Mouse (Mus musculus) large intestine, adult 2 months (tissue): ENCODE data around the gene Gipc3. TPM values are rescaled to one million over a fixed set of nuclear protein-coding genes. Genes with fewer than 3 reads are reported as not detected.

Experiments
- DNase-seq: peaks from one replicate; pipeline ENCODE4 v3.0.0-alpha.2; 2012; ENCODE audit warnings: low read depth, low spot score
- WGBS: fragments of 180-500 bp; shearing (Covaris S2); methylation state at CpG from one replicate; pipeline ENCODE4 v1.1.7; 2018; 5-methylcytosine and 5-hydroxymethylcytosine counted together
- polyA plus RNA-seq: library from polyadenylated mRNA; depleted of rRNA; stranded (reverse); fragments of >200 nt; gene quantifications from 2 replicates; pipeline ENCODE4 v1.2.3, GENCODE M21; 2012

Gene Gipc3
- polyA plus RNA-seq, 1 experiment = 0.95 TPM

DNA sequence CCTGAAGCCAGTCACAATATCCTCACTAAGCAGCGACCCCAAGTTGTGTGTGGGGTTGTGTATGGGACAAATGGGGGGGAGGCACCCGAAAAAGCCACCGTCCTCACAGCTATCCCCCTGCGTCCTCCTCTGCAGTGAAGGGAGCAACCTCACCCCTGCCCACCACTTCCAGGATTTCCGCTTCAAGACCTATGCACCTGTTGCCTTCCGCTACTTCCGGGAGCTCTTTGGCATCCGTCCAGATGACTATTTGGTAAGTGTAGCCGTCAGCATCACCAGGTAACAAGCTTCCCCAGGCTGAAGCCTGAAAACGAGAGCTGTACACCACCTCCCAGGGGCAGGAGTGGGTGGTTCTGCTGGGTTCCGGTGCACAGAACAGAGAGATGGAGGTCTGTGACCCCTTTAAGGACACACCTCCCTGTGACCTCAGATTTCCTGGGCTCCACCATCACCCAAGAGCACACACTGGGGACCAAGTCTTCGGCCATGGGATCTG, 36.8 kb downstream of the Gipc3 start:
- WGBS = 81% methylated on average over 12 of the region's 12 CpGs
- no peak for DNase-seq

DNA sequence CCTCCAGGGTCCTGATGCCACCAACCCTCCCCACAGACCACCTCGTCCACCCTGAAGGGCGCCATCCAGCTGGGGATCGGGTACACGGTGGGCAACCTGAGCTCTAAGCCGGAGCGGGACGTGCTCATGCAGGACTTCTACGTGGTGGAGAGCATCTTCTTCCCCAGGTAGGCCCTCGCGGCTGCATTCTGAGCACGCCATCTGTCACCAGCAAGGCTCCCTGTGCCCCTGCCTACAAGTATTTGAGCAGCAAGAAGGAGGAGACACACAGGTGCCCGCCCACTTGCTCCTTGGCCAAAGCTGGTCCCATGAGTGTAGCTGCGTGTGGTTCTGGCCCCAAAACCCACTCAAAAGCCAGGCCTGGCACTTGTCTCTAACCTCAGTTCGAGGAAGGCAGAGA, 37.4 kb downstream of the Gipc3 start:
- no peak for DNase-seq
- 95% methylated on average over 14 of the region's 14 CpGs for WGBS

- 26% methylated on average over 8 of the region's 9 CpGs for WGBS
- DNase-seq = no peak
These were observed 38.3 kb downstream of the Gipc3 start for GRCm38 (mm10) chr10:81304597-81305238.

DNA sequence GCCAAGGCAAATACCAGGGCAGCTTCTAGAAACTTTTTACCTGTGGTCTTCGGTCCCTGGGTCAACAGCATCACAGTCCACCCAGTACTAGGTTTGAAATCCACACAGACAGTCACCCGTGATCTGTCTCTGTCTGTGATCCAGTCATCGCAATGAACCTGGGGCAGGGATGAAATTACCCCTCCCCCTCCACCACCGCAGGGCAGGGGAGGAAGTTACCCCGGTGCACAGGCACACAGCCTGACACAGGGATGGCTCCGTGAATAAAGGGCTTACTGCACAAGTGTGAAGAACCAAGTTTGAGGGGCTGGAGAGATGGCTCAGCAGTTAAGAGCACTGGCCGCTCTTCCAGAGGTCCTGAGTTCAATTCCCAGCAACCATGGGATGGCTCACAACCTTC, 39.3 kb downstream of the Gipc3 start:
- DNase-seq = no peak
- 69% methylated on average over 7 of the region's 7 CpGs for whole genome bisulfite sequencing

DNA sequence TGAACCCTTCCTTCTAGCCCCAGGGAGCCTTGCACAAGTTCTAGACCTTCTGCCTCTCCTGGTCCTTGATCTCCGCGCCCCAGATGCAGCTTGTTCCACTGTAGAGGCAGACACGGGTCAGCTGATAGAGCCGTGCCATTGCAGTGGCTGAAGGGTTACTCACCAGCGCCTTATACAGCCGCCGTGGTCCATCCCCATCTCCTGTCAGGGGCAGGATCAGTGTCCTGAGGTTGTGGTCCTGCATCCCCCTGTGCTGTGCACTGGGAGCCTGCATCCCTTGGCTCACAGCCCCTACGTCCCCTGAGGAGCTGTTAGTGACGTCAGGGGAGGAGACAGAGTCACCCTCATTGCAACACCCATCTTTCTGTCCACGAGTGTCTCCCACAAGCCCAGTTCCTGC, 39.8 kb downstream of the Gipc3 start:
- DNase-seq = no peak
- WGBS = 54% methylated on average over 10 of the region's 10 CpGs

GRCm38 (mm10) chr10:81302781-81303218, 40.3 kb downstream of the Gipc3 start:
- no peak for DNase-seq
- 36% methylated on average over 14 of the region's 14 CpGs for WGBS

DNA sequence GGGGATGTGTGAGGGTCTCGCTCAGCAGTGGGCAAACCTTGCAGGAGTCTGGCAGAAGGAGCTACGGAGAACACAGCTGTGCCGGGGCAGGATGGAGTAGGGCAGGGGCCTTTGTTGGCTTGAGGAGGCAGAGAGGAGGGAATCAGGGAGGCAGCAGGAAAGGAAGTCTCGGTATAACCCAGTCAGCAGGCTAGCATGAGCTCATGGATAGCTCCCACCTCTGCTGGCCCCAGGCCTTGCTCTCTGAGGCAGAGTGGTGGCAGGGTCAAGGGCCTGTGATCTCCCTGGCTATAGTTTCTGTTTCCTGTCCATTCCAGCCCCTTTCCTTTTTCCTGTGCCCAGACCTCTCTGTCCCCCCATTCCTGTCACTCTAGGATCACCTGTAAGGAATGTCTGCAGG, 40.8 kb downstream of the Gipc3 start:
- 60% methylated on average over 4 of the region's 4 CpGs for WGBS
- no peak for DNase-seq

- 79% methylated on average over 9 of the region's 9 CpGs for WGBS
- no peak for DNase-seq
These were observed 41.7 kb downstream of the Gipc3 start for GRCm38 (mm10) chr10:81301321-81301720.

DNA sequence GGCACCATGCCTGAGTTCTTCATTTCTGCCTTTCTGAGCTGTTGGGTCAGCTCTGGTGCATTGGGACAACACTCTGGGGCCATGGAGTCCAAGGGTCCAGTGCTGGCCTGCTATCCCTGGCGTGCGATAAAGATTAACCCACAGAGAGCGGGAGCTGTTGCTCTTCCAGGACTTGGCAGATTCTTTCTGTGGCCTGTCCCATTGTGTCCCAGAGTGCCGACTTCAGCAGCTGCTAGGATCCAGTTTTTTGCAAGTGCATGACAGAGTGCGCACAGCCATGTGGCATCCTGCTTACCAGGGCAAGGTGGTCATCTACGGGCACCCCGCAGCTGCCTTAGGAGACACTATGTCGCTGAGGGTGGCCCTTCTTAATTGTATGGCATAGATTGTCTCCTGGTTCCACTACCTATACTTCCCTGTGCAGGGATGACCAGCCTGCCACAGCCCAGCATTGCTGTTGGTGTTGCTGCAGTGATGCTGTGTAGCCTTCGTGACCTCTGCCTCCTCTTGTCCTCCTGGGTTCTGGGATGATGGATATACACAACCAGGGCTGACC, 42.6 kb downstream of the Gipc3 start:
- DNase-seq = no peak
- 79% methylated on average over 9 of the region's 9 CpGs for WGBS

GRCm38 (mm10) chr10:81299585-81300351, 43.3 kb downstream of the Gipc3 start:
- DNase-seq = no peak

DNA sequence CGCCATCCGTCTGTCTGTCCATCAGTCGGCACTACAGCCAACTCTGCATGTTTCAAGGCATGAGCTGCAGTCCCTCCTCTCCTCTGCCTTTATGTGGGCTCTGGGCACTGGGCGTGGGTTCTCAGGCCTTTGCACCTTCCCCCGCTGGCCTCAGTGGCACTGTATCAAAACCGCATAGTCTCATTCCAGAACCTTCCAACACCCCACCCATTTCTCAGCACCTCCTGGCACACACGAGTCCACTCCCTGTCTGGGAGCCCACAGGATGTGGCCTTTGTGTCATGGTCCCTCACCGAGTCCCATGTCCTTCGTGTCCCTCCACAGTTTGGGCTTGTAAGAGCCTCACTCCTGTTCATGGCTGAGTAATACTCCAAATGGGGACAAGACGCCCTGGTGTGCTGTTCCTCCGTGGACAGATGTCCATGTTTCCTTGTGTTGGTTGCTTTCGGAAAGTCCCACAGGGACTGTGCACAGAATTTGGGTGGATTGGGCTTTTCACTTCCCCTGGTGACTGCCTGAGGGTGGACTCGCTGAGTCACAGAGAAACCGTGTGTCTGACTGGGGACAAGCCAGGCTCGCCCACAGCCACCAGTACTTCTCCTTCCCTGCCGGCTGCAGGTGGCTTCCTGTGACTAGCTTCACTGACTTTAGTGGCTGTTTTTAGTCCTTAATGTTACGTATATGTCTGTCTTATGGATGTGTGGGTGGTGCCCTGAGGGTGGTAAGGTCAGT, 44.5 kb downstream of the Gipc3 start:
- 80% methylated on average over 17 of the region's 17 CpGs for WGBS
- DNase-seq = no peak

More at GRCm38 (mm10) chr10:81299585-81300351, 43.3 kb downstream of the Gipc3 start:
- 86% methylated on average over 14 of the region's 14 CpGs for WGBS

DNA sequence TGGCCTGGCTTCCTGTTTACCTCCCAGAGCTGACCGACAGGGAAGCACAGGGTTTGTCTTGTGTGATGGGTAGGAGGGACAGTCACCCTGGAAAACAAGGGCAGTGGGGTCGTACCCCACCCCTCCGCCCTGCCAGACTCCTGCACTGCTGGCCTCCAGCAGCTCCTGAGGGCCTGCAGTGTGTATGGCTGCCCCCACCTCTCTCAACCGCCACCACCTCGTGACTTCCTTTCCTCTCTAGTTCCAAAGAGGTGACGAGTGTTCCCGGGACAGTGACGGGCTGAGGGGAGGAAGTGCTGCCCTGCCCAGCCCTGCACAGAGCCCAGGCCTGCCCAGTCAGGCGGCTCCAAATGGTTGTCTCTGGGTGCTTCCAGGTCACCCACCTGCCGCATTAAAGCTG, 45.2 kb downstream of the Gipc3 start:
- WGBS = 47% methylated on average over 10 of the region's 10 CpGs
- no peak for DNase-seq

- DNase-seq = no peak
- 73% methylated on average over 6 of the region's 6 CpGs for WGBS
These were observed 45.8 kb downstream of the Gipc3 start for GRCm38 (mm10) chr10:81297246-81297645.

DNA sequence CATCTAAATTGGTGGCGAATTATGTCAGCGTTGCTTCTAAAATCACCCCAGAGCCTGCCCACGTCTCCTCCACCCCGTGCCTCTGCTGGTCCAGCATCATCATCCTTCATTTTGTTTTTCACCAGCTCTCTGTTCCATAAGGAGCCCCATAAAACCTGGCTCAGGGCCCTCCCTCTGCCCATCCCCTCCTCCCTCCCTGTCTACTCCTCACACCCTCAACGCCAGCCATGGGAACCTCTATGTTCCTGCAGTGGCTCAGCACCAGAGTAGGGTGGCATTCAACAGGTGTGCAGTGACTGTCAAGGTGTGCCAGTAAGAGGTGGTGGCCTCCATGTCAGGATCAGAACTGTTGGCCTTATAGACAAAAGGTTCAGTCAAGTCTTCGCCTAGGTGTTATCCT, 47.9 kb downstream of the Gipc3 start:
- WGBS = 75% methylated on average over 6 of the region's 6 CpGs
- no peak for DNase-seq

- no peak for DNase-seq
- WGBS = 30% methylated on average over 8 of the region's 8 CpGs
These were observed 48.6 kb downstream of the Gipc3 start for GRCm38 (mm10) chr10:81294442-81294841.

DNA sequence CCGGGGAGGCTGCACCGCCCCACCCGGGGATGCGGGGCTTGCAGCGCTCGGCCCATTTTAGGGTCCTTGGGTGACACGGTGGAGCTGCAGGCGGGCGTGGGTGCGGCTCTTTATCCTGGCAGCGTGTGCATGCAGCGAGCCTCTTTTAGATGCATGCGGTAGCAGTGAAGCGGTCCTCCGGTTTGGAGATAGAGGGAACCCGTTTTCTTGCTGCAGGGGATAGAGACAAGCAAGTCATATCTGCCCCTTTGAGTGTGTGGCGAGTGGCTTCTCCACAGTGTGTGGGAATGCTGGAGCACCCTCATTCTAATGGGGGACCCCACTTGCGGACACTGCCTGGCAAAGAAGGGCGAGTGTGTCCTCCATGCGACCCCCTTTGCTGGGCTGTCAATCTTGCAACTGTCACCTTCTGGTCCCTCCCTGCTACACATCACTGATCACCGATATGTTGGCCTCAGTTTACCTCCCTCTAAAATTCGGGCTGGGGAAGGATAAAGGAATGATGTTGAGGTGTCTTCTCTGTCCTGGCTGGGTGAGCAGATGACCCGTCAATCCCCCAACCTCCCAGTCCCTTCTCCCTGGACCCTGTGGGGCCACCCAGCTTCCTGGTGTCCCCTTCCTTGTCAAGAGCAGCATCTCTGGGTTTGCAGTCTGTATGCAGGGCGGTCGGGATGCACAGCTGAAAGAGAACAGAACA, 49.6 kb downstream of the Gipc3 start:
- no peak for DNase-seq
- 1% methylated on average over 25 of the region's 25 CpGs for WGBS

DNA sequence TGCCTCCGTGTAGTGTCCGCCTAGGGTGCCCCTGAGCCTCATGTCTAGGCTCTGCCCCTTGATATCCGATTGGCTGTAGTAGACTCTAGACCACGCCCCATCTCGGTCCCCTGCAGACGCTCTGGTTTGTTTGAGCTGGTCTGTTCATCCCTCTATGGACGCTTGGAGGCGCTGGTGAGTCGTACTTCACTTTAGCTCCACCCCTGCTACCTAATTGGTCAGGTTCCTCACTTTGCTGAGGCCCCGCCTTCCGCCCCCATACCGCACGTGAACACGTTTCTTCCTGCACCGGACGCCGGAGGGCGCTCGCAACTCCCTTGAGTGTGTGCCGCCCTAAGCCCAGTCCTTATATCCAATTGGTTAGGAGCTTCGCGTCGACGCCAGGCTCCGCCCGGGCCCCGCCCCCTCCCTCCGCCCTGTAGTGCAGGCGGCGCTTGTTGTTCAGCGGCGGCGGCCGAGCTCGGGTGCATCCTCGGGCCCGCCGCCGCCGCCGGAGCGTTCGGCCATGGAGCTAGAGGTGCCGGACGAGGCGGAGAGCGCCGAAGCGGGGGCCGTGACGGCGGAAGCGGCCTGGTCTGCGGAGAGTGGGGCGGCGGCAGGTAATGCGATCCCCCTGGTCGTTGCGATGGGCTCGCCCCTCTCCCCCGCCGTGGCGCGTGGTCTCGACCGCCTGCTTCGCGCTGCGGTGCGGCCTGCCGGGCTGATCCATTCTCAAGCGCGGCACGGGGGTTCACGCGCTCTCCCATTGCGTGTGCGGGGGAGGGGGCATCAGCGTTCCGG, 50.3 kb downstream of the Gipc3 start, which contains the start of gene Pip5k1c:
Gene Pip5k1c (plus strand): TSS at position 410 of the 780 bp plus-strand sequence.
- DNase-seq = peak; percentile 99
- WGBS = under 1% methylated on average over 80 of the region's 80 CpGs

DNA sequence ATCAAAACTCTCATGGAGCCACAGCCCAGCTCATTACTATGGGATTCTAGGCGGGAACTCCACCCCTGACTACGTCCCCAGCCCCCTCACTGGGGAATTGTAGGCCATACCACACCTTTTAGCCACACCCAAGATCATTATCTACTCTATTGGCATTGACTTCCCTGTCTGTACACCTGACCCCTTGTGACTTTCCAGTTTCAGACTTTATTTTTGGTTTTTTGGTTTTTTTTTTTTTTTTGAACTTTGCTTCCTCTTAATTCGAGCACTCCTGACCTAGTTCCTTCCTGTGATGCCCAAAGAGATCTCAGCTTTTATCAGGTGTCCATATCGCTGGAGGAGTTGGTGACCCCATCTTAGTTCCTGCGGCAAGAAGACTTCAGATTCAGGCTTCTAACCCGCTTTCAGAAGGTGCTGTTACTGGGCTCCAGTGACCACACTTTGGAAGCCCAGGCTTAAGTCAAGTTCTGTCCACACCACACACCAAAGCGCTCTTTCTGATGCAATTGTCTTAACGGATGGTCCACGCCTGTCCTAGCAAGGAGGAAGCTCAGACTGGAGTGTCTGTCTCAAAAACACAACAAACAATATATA, 51.5 kb downstream of the Gipc3 start, which contains the start of gene Tjp3:
Gene Tjp3 (minus strand): TSS at position 71 of the 594 bp plus-strand sequence.
- WGBS = 29% methylated on average over 9 of the region's 9 CpGs
- no peak for DNase-seq
